Mouse (Mus musculus) limb, embryonic 12.5 days (tissue): ENCODE measurements around the gene Calml3. TPM values are rescaled to one million over a fixed set of nuclear protein-coding genes. Genes with fewer than 3 reads are reported as not detected.

Experiments
- ATAC-seq: fragments of 200-750 bp; cut with Nextera tagmentation; 2 replicates; pipeline ENCODE4 v1.8.0; 2017; ENCODE audit warnings: low read depth, moderate TSS enrichment; ENCODE audit not compliant: insufficient number of reproducible peaks, insufficient read depth, low FRiP score, low TSS enrichment
- H3K27ac ChIP-seq: fragments of 300-500 bp; sonication (generic); 2 replicates; pipeline ENCODE4 v1.5.1; 2016; ENCODE audit warnings: mild to moderate bottlenecking, moderate library complexity
- H3K27me3 ChIP-seq: fragments of 300-500 bp; sonication (generic); 2 replicates; pipeline ENCODE4 v1.6.1; 2016; ENCODE audit warnings: mild to moderate bottlenecking, moderate library complexity
- H3K36me3 ChIP-seq: fragments of 300-500 bp; sonication (generic); 2 replicates; pipeline ENCODE4 v1.6.1; 2016; ENCODE audit warnings: mild to moderate bottlenecking, moderate library complexity
- H3K4me1 ChIP-seq: fragments of 300-500 bp; sonication (generic); replicated peaks from 2 replicates; pipeline ENCODE4 v1.6.1; 2016
- H3K4me2 ChIP-seq: fragments of 300-500 bp; sonication (generic); 2 replicates; pipeline ENCODE4 v1.6.1; 2016; ENCODE audit warnings: mild to moderate bottlenecking, moderate library complexity
- H3K4me3 ChIP-seq: fragments of 300-500 bp; sonication (generic); replicated peaks from 2 replicates; pipeline ENCODE4 v1.5.1; 2016; ENCODE audit warnings: mild to moderate bottlenecking
- H3K9ac ChIP-seq: fragments of 300-500 bp; sonication (generic); replicated peaks from 2 replicates; pipeline ENCODE4 v1.6.1; 2016; ENCODE audit warnings: mild to moderate bottlenecking, moderate library complexity
- H3K9me3 ChIP-seq: fragments of 300-500 bp; sonication (generic); 2 replicates; pipeline ENCODE4 v1.6.1; 2016; ENCODE audit warnings: mild to moderate bottlenecking, moderate library complexity
- WGBS: fragments of 180-500 bp; shearing (Covaris S2); methylation state at CpG from one replicate; pipeline ENCODE4 v1.1.7; 2016; 5-methylcytosine and 5-hydroxymethylcytosine counted together
- polyA plus RNA-seq: library from polyadenylated mRNA; unstranded; fragments of >200 nt; fragmentation: Nextera tagmentation; extraction: Ambion mirVana; gene quantifications from 2 replicates; pipeline ENCODE4 v1.2.1, GENCODE M21; 2016

The Calml3 gene
- polyA plus RNA-seq, 1 experiment from 2014 or later = 0.74 TPM

- no peaks in the 10 kb centered on the region for H3K36me3 ChIP-seq
Observed at GRCm38 (mm10) chr13:3768621-3769020, 35.5 kb downstream of the Calml3 start.

GRCm38 (mm10) chr13:3767086-3767485 lies 37.0 kb downstream of the Calml3 start:
- Histone ChIP-seq H3K4me3 (no peak overlapping the region), H3K4me1 (peaks cover 30% of the 10 kb centered on the region), H3K27ac (no peak overlapping the region), H3K27me3 (no peaks in the 10 kb centered on the region), H3K9ac (no peak overlapping the region), H3K9me3 (no peaks in the 10 kb centered on the region), H3K36me3 (no peaks in the 10 kb centered on the region), H3K4me2 (no peak overlapping the region)
- ATAC-seq = no peak

More at GRCm38 (mm10) chr13:3768621-3769020, 35.5 kb downstream of the Calml3 start:
- no peaks in the 10 kb centered on the region for H3K27me3 ChIP-seq
- ATAC-seq = no peak
- 41% methylated on average over 3 of the region's 3 CpGs for WGBS
- no peak overlapping the region for H3K4me3 ChIP-seq
- no peak overlapping the region for H3K9ac ChIP-seq
- H3K4me2 ChIP-seq = no peak overlapping the region
- H3K4me1 ChIP-seq = peaks cover 30% of the 10 kb centered on the region
- no peaks in the 10 kb centered on the region for H3K9me3 ChIP-seq
- no peak overlapping the region for H3K27ac ChIP-seq

- Histone ChIP-seq H3K4me2 (no peak overlapping the region), H3K27ac (no peak overlapping the region), H3K9me3 (no peaks in the 10 kb centered on the region), H3K27me3 (no peaks in the 10 kb centered on the region), H3K9ac (no peak overlapping the region), H3K36me3 (no peaks in the 10 kb centered on the region), H3K4me1 (peaks cover 26% of the 10 kb centered on the region), H3K4me3 (no peak overlapping the region)
- WGBS = 86% methylated on average over 4 of the region's 4 CpGs
- ATAC-seq = no peak
Observed at GRCm38 (mm10) chr13:3765781-3766180, 38.3 kb downstream of the Calml3 start.

DNA sequence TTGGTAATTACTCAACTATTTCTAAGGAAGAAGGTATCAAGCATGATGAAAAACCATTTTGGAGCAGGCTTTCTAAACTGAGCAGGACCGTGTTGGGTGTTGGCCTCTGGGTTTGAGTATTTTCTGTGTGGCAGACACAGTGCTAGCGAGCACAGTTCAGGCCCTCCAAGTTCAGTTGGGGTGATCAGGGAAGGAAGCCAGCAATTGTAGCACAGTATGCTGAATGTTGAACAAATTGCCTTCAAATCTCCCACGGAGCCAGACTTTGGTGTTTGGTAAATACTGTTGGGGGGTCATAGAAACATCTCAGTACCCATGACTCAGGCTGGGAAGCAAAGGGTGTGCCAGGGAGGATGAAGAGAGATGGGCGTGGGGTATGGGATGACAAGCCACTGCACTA lies 43.0 kb downstream of the Calml3 start:
- no peak for ATAC-seq
- H3K4me3 ChIP-seq = no peak overlapping the region
- H3K4me2 ChIP-seq = no peak overlapping the region
- no peaks in the 10 kb centered on the region for H3K4me1 ChIP-seq
- H3K27me3 ChIP-seq = no peaks in the 10 kb centered on the region
- H3K27ac ChIP-seq = no peak overlapping the region
- no peaks in the 10 kb centered on the region for H3K36me3 ChIP-seq
- 83% methylated on average over 4 of the region's 4 CpGs for WGBS
- no peaks in the 10 kb centered on the region for H3K9me3 ChIP-seq
- H3K9ac ChIP-seq = no peak overlapping the region

DNA sequence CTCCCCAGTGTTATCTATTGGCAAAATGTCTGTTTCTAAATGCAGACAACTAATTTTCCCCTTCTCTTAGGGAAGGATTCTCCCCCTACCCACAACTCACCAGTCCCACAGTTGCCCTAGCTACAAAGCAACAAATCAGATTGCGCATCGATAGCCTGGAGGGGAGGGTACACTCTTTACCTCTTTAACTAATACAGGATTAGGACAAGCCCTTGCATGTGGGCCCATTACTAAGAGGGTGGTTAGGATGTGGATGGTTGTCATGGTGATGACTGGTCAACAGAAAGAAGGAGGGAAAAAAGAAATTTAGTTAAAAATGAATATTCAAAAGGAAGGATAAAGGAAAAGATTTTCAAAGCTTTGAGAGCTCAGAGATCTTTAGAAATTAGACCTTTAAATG lies 45.8 kb downstream of the Calml3 start:
- Histone ChIP-seq H3K36me3 (no peaks in the 10 kb centered on the region), H3K9me3 (no peaks in the 10 kb centered on the region), H3K27ac (no peak overlapping the region), H3K9ac (no peak overlapping the region), H3K4me3 (no peak overlapping the region), H3K4me1 (no peaks in the 10 kb centered on the region), H3K27me3 (no peaks in the 10 kb centered on the region), H3K4me2 (no peak overlapping the region)
- ATAC-seq = no peak
- 76% methylated on average over 2 of the region's 2 CpGs for WGBS

DNA sequence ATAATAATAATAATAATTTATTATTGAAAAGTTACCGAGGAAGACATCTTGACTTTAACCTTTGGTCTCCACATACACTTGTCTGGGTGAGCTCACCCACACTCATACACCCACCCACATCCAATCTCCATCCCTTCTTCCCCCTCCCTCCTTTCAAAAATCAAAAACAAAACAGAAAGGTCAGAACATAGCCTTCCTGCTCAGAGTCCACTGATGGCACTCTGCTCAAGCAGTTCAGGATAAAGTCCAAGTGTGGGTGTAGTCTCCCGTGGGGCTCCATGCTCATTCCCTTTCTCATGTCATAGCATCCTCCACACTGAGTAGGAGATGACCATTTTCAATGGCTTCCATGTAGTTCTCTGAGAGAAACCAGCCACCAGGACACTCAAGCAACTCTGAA lies 50.8 kb downstream of the Calml3 start:
- H3K4me1 ChIP-seq = 0 out of 2 replicates have a peak, but pooled peaks cover 4% of the 10 kb centered on the region
- no peak overlapping the region for H3K27ac ChIP-seq
- ATAC-seq = no peak
- no peak overlapping the region for H3K4me2 ChIP-seq
- no peak overlapping the region for H3K9ac ChIP-seq
- no peak overlapping the region for H3K4me3 ChIP-seq
- H3K27me3 ChIP-seq = no peaks in the 10 kb centered on the region
- WGBS = 86% methylated on average over 2 of the region's 2 CpGs
- H3K36me3 ChIP-seq = no peaks in the 10 kb centered on the region
- H3K9me3 ChIP-seq = no peaks in the 10 kb centered on the region

Other genes with a start within 250 kb of the Calml3 start
- gene Fam208b, start 193.2 kb downstream of the Calml3 start, polyA plus RNA-seq = 26.6 and 28.3 TPM in 2 replicates
- 12.9 and 13.6 TPM in 2 replicates for gene Asb13, start 170.3 kb downstream of the Calml3 start, polyA plus RNA-seq
- gene Calm4, start 33.4 kb upstream of the Calml3 start, polyA plus RNA-seq = not detected in 2 replicates
- gene Calm5, start 49.9 kb upstream of the Calml3 start, polyA plus RNA-seq = not detected in 2 replicates
- gene Net1, start 113.9 kb upstream of the Calml3 start, polyA plus RNA-seq = 130 and 136 TPM in 2 replicates
- gene Tubal3, start 114.0 kb upstream of the Calml3 start, polyA plus RNA-seq = not detected in 2 replicates
- not detected in 2 replicates for gene Ucn3, start 141.0 kb upstream of the Calml3 start, polyA plus RNA-seq
- gene Akr1c14, start 244.7 kb upstream of the Calml3 start, polyA plus RNA-seq = 0.24 and 0.59 TPM in 2 replicates